Mouse (Mus musculus): ENCODE results near the gene Zfp385c. TPM values are rescaled to one million over a fixed set of nuclear protein-coding genes. Genes with fewer than 3 reads are reported as not detected.

The Zfp385c gene
- polyA plus RNA-seq (2016; fragmentation: Nextera tagmentation; extraction: Ambion mirVana) = 0.32 TPM in 1 of 2 replicates, not detected in the other

DNA sequence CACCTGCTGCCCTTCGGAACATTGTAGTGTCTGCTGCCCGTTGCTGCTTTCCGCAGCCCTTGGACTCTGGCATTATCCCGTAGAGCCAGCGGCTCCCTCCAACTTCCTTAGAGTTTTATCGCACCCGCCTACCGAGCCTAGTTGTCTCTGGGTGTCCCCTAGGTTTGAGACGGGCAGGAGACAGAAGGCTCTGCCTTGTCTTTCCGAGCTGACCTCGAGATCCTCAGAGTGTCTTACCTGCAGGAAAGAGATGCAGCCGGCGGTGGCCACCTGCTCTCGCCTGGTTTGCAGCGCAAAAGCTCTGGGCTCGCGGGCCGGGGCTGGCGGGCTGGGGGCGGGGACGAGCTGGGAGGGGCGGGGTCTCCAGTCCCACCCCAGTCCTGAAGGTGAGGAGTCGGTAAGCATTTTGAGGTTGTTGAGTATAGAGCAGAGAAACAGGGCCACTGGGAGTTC lies at the start of gene Zfp385c:
Gene Zfp385c, minus strand, starts transcription at position 292 of the 453 bp plus-strand sequence.
- ATAC-seq = no peak
- H3K4me2 ChIP-seq = peak within 1 kb of the TSS; percentile 69
- WGBS (ENCODE audit: insufficient replicate concordance) = 1% methylated on average over 23 of the region's 23 CpGs
- no peak within 1 kb of the TSS for H3K27ac ChIP-seq
- H3K9ac ChIP-seq = 0 out of 2 replicates have a peak within 1 kb of the TSS, but pooled peaks have one; percentile 37
- H3K36me3 ChIP-seq = no peaks in the 10 kb centered on the region
- no peaks in the 10 kb centered on the region for H3K9me3 ChIP-seq (replicated peaks)
- peaks cover 51% of the 10 kb centered on the region for H3K27me3 ChIP-seq (replicated peaks)
- H3K4me3 ChIP-seq = peak within 1 kb of the TSS; percentile 35
- peaks cover 13% of the 10 kb centered on the region for H3K4me1 ChIP-seq

GRCm38 (mm10) chr11:100741348-100741747 lies 49.1 kb upstream of the Zfp385c start:
- WGBS (ENCODE audit: insufficient replicate concordance) = 63% methylated on average over 6 of the region's 6 CpGs
- no peak overlapping the region for H3K9ac ChIP-seq
- no peaks in the 10 kb centered on the region for H3K36me3 ChIP-seq
- no peak overlapping the region for H3K27ac ChIP-seq
- H3K27me3 ChIP-seq (replicated peaks) = peaks cover 20% of the 10 kb centered on the region; the same call in 1 of the 2 replicates
- H3K4me1 ChIP-seq = peaks cover 25% of the 10 kb centered on the region
- H3K4me2 ChIP-seq = no peak overlapping the region
- no peaks in the 10 kb centered on the region for H3K9me3 ChIP-seq (replicated peaks)
- no peak overlapping the region for H3K4me3 ChIP-seq
- no peak for ATAC-seq

DNA sequence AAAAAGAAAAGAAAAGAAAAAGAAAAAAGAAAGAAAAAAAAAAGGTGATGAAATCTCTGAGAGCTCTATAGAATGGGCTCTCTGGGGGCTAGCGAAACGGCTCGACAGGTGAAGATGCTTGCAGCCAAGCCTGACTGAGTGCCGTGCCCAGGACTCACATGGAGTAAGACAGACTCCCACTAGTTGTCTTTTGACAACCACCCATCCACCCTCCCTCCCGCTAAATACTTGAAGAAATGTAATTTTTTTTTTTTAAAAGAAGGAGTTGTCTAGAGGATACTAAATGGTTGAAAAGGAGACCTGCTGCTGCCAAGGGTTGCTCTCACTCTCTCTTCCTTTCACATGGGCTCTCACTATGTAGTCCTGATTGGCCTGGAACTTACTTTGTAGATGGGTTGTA lies 46.5 kb upstream of the Zfp385c start:
- Histone ChIP-seq H3K4me1 (peaks cover 47% of the 10 kb centered on the region), H3K9ac (peak overlapping the region; percentile 67), H3K27ac (peak overlapping the region; percentile 89), H3K36me3 (peaks cover 15% of the 10 kb centered on the region), H3K4me2 (peak overlapping the region; percentile 96), H3K27me3 (replicated peaks) (no peaks in the 10 kb centered on the region), H3K9me3 (replicated peaks) (no peaks in the 10 kb centered on the region), H3K4me3 (peak overlapping the region; percentile 99)
- no peak for ATAC-seq
- 20% methylated on average over 5 of the region's 5 CpGs for whole genome bisulfite sequencing (ENCODE audit: insufficient replicate concordance)

DNA sequence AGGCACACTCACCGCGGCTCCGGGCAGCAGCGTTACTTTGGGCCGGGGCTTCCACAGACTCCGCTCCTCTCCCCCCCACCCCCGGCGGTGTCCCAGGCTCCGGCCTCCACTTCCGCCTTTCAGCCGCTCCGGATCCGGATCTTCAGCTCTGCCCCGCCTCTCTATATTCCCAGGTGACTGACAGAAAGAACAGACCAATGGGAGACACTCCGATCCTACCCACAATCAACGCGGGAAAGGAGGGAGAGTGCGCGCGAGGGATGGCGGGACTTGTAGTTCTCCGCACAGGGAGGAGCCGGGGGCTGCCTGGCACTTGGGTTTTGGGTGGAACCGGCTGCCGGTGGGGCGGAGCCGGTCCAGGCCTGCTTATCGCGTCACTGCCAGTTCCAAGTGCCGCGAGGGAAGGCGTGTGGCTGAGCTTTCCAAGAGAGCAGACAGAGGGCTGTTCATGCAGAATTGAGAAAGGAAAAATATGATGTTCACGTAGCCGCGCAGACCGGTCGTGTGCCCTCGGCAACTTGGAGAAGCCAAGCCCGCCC lies 45.9 kb upstream of the Zfp385c start, which contains the start of gene Rab5c:
Gene Rab5c, minus strand, starts transcription at position 150 of the 539 bp plus-strand sequence.
- peaks cover 53% of the 10 kb centered on the region for H3K4me1 ChIP-seq
- WGBS (ENCODE audit: insufficient replicate concordance) = under 1% methylated on average over 39 of the region's 39 CpGs
- peak within 1 kb of the TSS; percentile 99 for H3K4me3 ChIP-seq

GRCm38 (mm10) chr11:100737105-100737733 lies 45.0 kb upstream of the Zfp385c start:
- Histone ChIP-seq H3K4me3 (peak overlapping the region; percentile 99), H3K9me3 (replicated peaks) (no peaks in the 10 kb centered on the region), H3K9ac (peak overlapping the region; percentile 99), H3K4me2 (peak overlapping the region; percentile 96), H3K36me3 (peaks cover 30% of the 10 kb centered on the region), H3K27ac (peak overlapping the region; percentile 94), H3K4me1 (peaks cover 63% of the 10 kb centered on the region), H3K27me3 (replicated peaks) (no peaks in the 10 kb centered on the region)
- ATAC-seq = peak; percentile 74
- under 1% methylated on average over 13 of the region's 13 CpGs for WGBS (ENCODE audit: insufficient replicate concordance)

More for the DNA sequence above, 45.9 kb upstream of the Zfp385c start, which contains the start of gene Rab5c:
- Histone ChIP-seq H3K27me3 (replicated peaks) (no peaks in the 10 kb centered on the region), H3K9me3 (replicated peaks) (no peaks in the 10 kb centered on the region), H3K9ac (peak within 1 kb of the TSS; percentile 99), H3K36me3 (peaks cover 20% of the 10 kb centered on the region), H3K4me2 (peak within 1 kb of the TSS; percentile 96), H3K27ac (peak within 1 kb of the TSS; percentile 94)
- peak; percentile 97 for ATAC-seq

GRCm38 (mm10) chr11:100736746-100737080 lies 44.5 kb upstream of the Zfp385c start:
- Histone ChIP-seq H3K9ac (peak overlapping the region; percentile 99), H3K4me1 (peaks cover 68% of the 10 kb centered on the region), H3K9me3 (replicated peaks) (no peaks in the 10 kb centered on the region), H3K4me3 (peak overlapping the region; percentile 99), H3K36me3 (peaks cover 35% of the 10 kb centered on the region), H3K27me3 (replicated peaks) (no peaks in the 10 kb centered on the region), H3K4me2 (peak overlapping the region; percentile 96), H3K27ac (peak overlapping the region; percentile 94)
- no peak for ATAC-seq
- 15% methylated on average over 4 of the region's 4 CpGs for WGBS (ENCODE audit: insufficient replicate concordance)

- H3K9ac ChIP-seq = peak overlapping the region; percentile 99
- no peaks in the 10 kb centered on the region for H3K9me3 ChIP-seq (replicated peaks)
- peak overlapping the region; percentile 94 for H3K27ac ChIP-seq
- H3K36me3 ChIP-seq = peaks cover 36% of the 10 kb centered on the region
- ATAC-seq = no peak
- H3K4me3 ChIP-seq = peak overlapping the region; percentile 99
- WGBS (ENCODE audit: insufficient replicate concordance) = 31% methylated on average over 14 of the region's 14 CpGs
- peak overlapping the region; percentile 96 for H3K4me2 ChIP-seq
- H3K27me3 ChIP-seq (replicated peaks) = no peaks in the 10 kb centered on the region
- peaks cover 73% of the 10 kb centered on the region for H3K4me1 ChIP-seq
These were observed 43.9 kb upstream of the Zfp385c start for GRCm38 (mm10) chr11:100735954-100736745.

DNA sequence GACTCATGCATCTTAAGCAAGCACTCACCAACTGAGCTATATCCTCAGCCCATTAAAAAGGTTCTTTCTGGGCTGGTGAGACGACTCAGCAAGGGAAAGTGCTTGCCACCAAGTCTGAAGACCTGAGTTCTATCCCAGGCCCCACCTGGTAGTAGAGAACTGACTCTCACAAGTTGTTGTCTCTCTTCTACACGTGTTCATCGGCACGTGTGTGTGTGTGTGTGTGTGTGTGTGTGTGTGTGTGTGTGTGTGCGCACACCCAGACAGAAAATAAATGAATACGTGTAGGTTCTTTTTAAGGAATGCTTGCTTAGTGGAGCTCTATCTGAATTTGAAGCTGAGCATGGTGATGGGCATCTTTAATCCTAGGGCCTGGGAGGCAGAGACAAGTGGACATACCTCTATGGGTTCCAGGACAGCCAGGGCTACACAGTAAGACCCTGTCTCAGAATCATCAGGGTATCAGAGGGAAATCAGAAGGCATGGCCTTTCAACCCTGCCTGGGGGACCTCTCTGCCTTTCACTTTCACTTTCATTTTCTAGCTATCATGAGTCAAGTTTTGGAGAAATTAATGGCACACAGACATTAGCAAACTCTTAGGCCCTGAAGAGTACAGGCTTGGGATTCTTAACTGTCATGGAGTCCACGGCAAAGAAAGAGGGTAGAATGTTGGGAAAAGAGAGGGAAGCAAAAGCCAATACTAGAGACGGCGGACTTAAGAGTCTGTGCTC lies 43.0 kb upstream of the Zfp385c start:
- H3K36me3 ChIP-seq = peaks cover 38% of the 10 kb centered on the region
- peak overlapping the region; percentile 96 for H3K4me2 ChIP-seq
- ATAC-seq = no peak
- peaks cover 82% of the 10 kb centered on the region for H3K4me1 ChIP-seq
- H3K27ac ChIP-seq = peak overlapping the region; percentile 94
- peak overlapping the region; percentile 99 for H3K9ac ChIP-seq
- no peaks in the 10 kb centered on the region for H3K27me3 ChIP-seq (replicated peaks)
- WGBS (ENCODE audit: insufficient replicate concordance) = 78% methylated on average over 9 of the region's 9 CpGs
- H3K4me3 ChIP-seq = peak overlapping the region; percentile 99
- no peaks in the 10 kb centered on the region for H3K9me3 ChIP-seq (replicated peaks)

GRCm38 (mm10) chr11:100730477-100731205 lies 38.4 kb upstream of the Zfp385c start:
- Histone ChIP-seq H3K27ac (0 out of 2 replicates have a peak overlapping the region, but pooled peaks have one; percentile 8), H3K9ac (no peak overlapping the region), H3K36me3 (peaks cover 63% of the 10 kb centered on the region), H3K4me2 (no peak overlapping the region), H3K4me1 (peaks cover 84% of the 10 kb centered on the region), H3K4me3 (no peak overlapping the region), H3K27me3 (replicated peaks) (no peaks in the 10 kb centered on the region), H3K9me3 (replicated peaks) (no peaks in the 10 kb centered on the region)
- WGBS (ENCODE audit: insufficient replicate concordance) = 72% methylated on average over 6 of the region's 6 CpGs
- no peak for ATAC-seq

DNA sequence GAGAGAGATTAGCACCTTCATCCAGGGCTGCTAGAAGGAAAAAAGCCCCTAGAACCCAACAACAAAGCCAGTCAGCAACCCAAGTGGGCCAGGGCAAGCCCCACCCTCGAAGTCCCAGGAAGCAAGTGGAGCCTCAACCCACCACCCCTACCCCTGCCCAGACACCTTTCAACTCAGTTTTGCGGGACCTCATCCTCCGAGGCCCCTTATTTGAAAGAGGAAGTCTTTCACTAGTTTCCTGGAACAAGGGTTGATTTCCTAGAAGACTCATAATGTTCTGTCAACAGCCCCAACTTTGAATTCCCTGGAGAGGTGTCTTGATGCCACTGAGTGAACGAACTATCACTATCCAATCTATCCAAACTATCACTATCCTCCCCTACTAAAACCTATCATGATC lies 37.7 kb upstream of the Zfp385c start:
- Histone ChIP-seq H3K27me3 (replicated peaks) (no peaks in the 10 kb centered on the region), H3K36me3 (peaks cover 64% of the 10 kb centered on the region), H3K4me3 (no peak overlapping the region), H3K4me1 (peaks cover 84% of the 10 kb centered on the region), H3K9me3 (replicated peaks) (no peaks in the 10 kb centered on the region), H3K27ac (no peak overlapping the region), H3K9ac (no peak overlapping the region), H3K4me2 (no peak overlapping the region)
- no peak for ATAC-seq
- WGBS (ENCODE audit: insufficient replicate concordance) = 43% methylated on average over 4 of the region's 4 CpGs

- Histone ChIP-seq H3K27ac (no peak overlapping the region), H3K36me3 (peaks cover 66% of the 10 kb centered on the region), H3K4me2 (no peak overlapping the region), H3K9me3 (replicated peaks) (no peaks in the 10 kb centered on the region), H3K4me3 (no peak overlapping the region), H3K9ac (no peak overlapping the region), H3K4me1 (peaks cover 83% of the 10 kb centered on the region), H3K27me3 (replicated peaks) (no peaks in the 10 kb centered on the region)
- 87% methylated on average over 6 of the region's 6 CpGs for WGBS (ENCODE audit: insufficient replicate concordance)
- ATAC-seq = no peak
These were observed 36.3 kb upstream of the Zfp385c start for GRCm38 (mm10) chr11:100728601-100729000.

Measured in liver, embryonic 12.5 days (tissue).